Mouse (Mus musculus): ENCODE results near the gene Fktn. TPM values are rescaled to one million over a fixed set of nuclear protein-coding genes. Genes with fewer than 3 reads are reported as not detected.
"Not testable (repeated sequence)": the region's sequence is repeated elsewhere in the genome, so short reads cannot be mapped to it uniquely, and the experiment has no call there.

Fktn gene
- total and polyA plus RNA-seq, 2 experiments from 2014 or later, result 14.6 to 14.8 TPM

GRCm38 (mm10) chr4:53714051-53714814 lies 435 bp downstream of the Fktn start:
- Histone ChIP-seq H3K27ac (ENCODE audit: low read depth, low read length) (peak overlapping the region; percentile 92), H3K4me2 (ENCODE audit: low read depth) (peak overlapping the region; percentile 85), H3K27me3 (ENCODE audit: insufficient read depth, low read length) (no peaks in the 10 kb centered on the region), H3K4me1 (ENCODE audit: insufficient read depth) (peaks cover 8% of the 10 kb centered on the region; the same call in 1 of the 2 replicates), H3K9ac (peak overlapping the region; percentile 91), H3K4me3 (ENCODE audit: low read depth, low read length) (peak overlapping the region; percentile 76), H3K36me3 (ENCODE audit: insufficient read depth) (no peaks in the 10 kb centered on the region), H3K9me3 (ENCODE audit: low read length) (no peaks in the 10 kb centered on the region)
- ATAC-seq (peak; percentile 95), DNase-seq (peak; percentile 96)
- 3% methylated on average over 58 of the region's 58 CpGs for WGBS
- TF ChIP-seq CTCF (IDR thresholded peaks at IDR 0.05; ENCODE audit: low read depth), result no peak

DNA sequence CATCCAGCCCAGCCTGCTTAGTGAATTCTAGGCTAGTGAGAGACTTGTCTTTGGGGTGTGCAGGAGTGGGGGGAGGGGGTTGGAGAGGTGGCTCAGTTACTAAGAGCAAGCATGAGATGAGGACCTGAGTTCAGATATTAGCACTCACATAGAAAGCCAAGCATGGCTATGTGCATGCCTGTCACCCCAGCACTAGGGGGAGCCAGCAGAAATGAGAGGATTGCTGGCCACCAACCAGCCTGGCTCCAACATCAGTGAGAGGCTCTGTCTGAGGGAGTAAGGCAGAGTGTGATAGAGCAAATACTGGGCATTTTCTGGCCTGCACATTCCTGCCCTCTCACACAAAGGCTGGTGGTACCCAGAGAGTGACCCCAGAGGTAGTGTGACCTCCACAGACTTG lies 2.2 kb downstream of the Fktn start:
- Histone ChIP-seq H3K4me2 (ENCODE audit: low read depth) (no peak overlapping the region), H3K9ac (no peak overlapping the region), H3K9me3 (ENCODE audit: low read length) (no peaks in the 10 kb centered on the region), H3K27me3 (ENCODE audit: insufficient read depth, low read length) (no peaks in the 10 kb centered on the region), H3K36me3 (ENCODE audit: insufficient read depth) (0 out of 2 replicates have a peak, but pooled peaks cover 2% of the 10 kb centered on the region), H3K27ac (ENCODE audit: low read depth, low read length) (no peak overlapping the region), H3K4me3 (ENCODE audit: low read depth, low read length) (no peak overlapping the region), H3K4me1 (ENCODE audit: insufficient read depth) (peaks cover 8% of the 10 kb centered on the region; the same call in 1 of the 2 replicates)
- DNase-seq, result no peak
- no peak for ATAC-seq
- peak; percentile 42 for TF ChIP-seq CTCF (IDR thresholded peaks at IDR 0.05; ENCODE audit: low read depth)

DNA sequence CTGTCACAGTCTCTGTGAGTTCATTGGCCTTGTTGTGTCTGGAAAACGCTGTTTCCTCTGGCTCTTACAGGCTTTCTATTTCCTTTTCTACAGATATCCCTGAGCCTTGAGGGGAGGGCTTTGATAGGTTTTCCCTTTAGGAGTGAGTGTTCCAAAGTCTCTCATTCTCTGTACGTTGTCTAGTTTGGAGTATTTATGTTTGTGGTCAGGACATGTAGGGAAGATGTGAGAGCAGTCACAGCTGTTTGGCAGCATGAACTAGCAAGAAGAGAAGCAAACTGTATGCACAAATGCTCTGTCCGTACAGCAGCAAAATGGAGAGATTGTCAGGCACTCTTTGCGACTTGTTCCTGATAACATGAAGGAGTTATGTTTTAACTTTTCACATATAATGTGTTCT lies 3.7 kb downstream of the Fktn start:
- no peaks in the 10 kb centered on the region for H3K9me3 ChIP-seq (ENCODE audit: low read length)
- peaks cover 8% of the 10 kb centered on the region; the same call in 1 of the 2 replicates for H3K4me1 ChIP-seq (ENCODE audit: insufficient read depth)
- H3K4me2 ChIP-seq (ENCODE audit: low read depth), result no peak overlapping the region
- DNase-seq (no peak), ATAC-seq (no peak)
- no peak overlapping the region for H3K9ac ChIP-seq
- H3K27ac ChIP-seq (ENCODE audit: low read depth, low read length), result no peak overlapping the region
- H3K4me3 ChIP-seq (ENCODE audit: low read depth, low read length), result no peak overlapping the region
- 86% methylated on average over 4 of the region's 4 CpGs for WGBS
- no peaks in the 10 kb centered on the region for H3K27me3 ChIP-seq (ENCODE audit: insufficient read depth, low read length)
- no peak for TF ChIP-seq CTCF (IDR thresholded peaks at IDR 0.05; ENCODE audit: low read depth)
- H3K36me3 ChIP-seq (ENCODE audit: insufficient read depth), result 0 out of 2 replicates have a peak, but pooled peaks cover 5% of the 10 kb centered on the region

- TF ChIP-seq CTCF (IDR thresholded peaks at IDR 0.05; ENCODE audit: low read depth), result no peak
- ATAC-seq, result no peak
- no peak overlapping the region for H3K9ac ChIP-seq
- no peak overlapping the region for H3K4me3 ChIP-seq (ENCODE audit: low read depth, low read length)
- H3K36me3 ChIP-seq (ENCODE audit: insufficient read depth), result 0 out of 2 replicates have a peak, but pooled peaks cover 5% of the 10 kb centered on the region
- no peak for DNase-seq
- H3K27ac ChIP-seq (ENCODE audit: low read depth, low read length), result no peak overlapping the region
- no peaks in the 10 kb centered on the region for H3K9me3 ChIP-seq (ENCODE audit: low read length)
- no peaks in the 10 kb centered on the region for H3K27me3 ChIP-seq (ENCODE audit: insufficient read depth, low read length)
- H3K4me1 ChIP-seq (ENCODE audit: insufficient read depth), result peaks cover 8% of the 10 kb centered on the region; the same call in 1 of the 2 replicates
- no peak overlapping the region for H3K4me2 ChIP-seq (ENCODE audit: low read depth)
- WGBS, result 84% methylated on average over 5 of the region's 5 CpGs
Measured at GRCm38 (mm10) chr4:53718261-53718660, 4.5 kb downstream of the Fktn start.

- peak; percentile 80 for ATAC-seq
- no peaks in the 10 kb centered on the region for H3K4me1 ChIP-seq (ENCODE audit: insufficient read depth)
- no peak overlapping the region for H3K9ac ChIP-seq
- DNase-seq, result peak; percentile 37
- no peak overlapping the region for H3K27ac ChIP-seq (ENCODE audit: low read depth, low read length)
- H3K36me3 ChIP-seq (ENCODE audit: insufficient read depth), result peaks cover 11% of the 10 kb centered on the region; the same call in 1 of the 2 replicates
- TF ChIP-seq CTCF (IDR thresholded peaks at IDR 0.05; ENCODE audit: low read depth), result no peak
- H3K4me2 ChIP-seq (ENCODE audit: low read depth), result no peak overlapping the region
- no peaks in the 10 kb centered on the region for H3K27me3 ChIP-seq (ENCODE audit: insufficient read depth, low read length)
- H3K9me3 ChIP-seq (ENCODE audit: low read length), result no peaks in the 10 kb centered on the region
- 31% methylated on average over 4 of the region's 4 CpGs for WGBS
- no peak overlapping the region for H3K4me3 ChIP-seq (ENCODE audit: low read depth, low read length)
Measured at GRCm38 (mm10) chr4:53722506-53722905, 8.7 kb downstream of the Fktn start.

DNA sequence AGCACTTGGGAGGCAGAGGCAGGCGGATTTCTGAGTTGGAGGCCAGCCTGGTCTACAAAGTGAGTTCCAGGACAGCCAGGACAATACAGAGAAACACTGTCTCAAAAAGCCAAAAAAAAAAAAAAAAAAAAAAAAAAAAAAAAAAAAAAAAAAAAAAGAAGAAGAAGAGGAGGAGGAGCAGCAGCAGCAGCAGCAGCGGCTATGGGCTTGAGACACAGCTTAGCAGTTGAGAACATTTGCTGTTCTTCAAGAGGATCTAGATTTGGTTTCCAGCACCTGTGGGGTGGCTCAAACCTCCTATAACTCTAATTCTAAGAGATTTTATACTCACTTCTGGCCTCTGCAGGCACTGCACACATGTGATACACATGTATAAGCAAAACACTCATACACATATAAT lies 12.3 kb downstream of the Fktn start:
- not testable (repeated sequence) for H3K4me3 ChIP-seq (ENCODE audit: low read depth, low read length); ATAC-seq; H3K4me2 ChIP-seq (ENCODE audit: low read depth); H3K27me3 ChIP-seq (ENCODE audit: insufficient read depth, low read length); DNase-seq; H3K9me3 ChIP-seq (ENCODE audit: low read length); H3K27ac ChIP-seq (ENCODE audit: low read depth, low read length); H3K9ac ChIP-seq; H3K4me1 ChIP-seq (ENCODE audit: insufficient read depth)
- 92% methylated on average over 2 of the region's 2 CpGs for WGBS
- H3K36me3 ChIP-seq (ENCODE audit: insufficient read depth), result peaks cover 27% of the 10 kb centered on the region; the same call in 1 of the 2 replicates

DNA sequence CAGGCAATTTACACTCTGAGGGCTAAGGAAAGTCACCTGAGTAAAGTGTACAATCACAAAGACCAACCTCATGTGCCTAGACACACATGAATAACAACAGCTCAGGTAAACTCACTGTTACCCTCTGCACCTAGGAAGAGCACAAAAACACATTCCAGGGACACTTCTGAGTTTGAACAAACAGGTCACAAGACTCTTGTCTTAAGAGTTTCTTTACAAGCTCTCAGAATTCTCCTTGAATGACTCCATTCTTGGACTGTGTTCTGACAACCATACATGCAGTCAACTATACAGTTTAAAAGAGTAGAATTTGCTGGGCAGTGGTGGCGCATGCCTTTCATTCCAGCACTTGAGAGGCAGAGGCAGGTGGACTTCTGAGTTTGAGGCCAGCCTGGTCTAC lies 14.3 kb downstream of the Fktn start:
- no peak for DNase-seq
- TF ChIP-seq CTCF (IDR thresholded peaks at IDR 0.05; ENCODE audit: low read depth), result no peak
- Histone ChIP-seq H3K4me2 (ENCODE audit: low read depth) (no peak overlapping the region), H3K36me3 (ENCODE audit: insufficient read depth) (peaks cover 34% of the 10 kb centered on the region), H3K9ac (no peak overlapping the region), H3K27me3 (ENCODE audit: insufficient read depth, low read length) (no peaks in the 10 kb centered on the region), H3K4me1 (ENCODE audit: insufficient read depth) (no peaks in the 10 kb centered on the region), H3K9me3 (ENCODE audit: low read length) (no peaks in the 10 kb centered on the region), H3K27ac (ENCODE audit: low read depth, low read length) (no peak overlapping the region), H3K4me3 (ENCODE audit: low read depth, low read length) (no peak overlapping the region)
- WGBS, result 96% methylated on average over 1 of the region's 1 CpGs
- no peak for ATAC-seq
